Mouse (Mus musculus) lung, postnatal 0 days (tissue): Measurements from ENCODE around the gene Sbf2.

Experiments
- CTCF ChIP-seq: IDR thresholded peaks from 2 replicates; pipeline ENCODE4 v1.5.1; 2016; ENCODE audit warnings: antibody characterized with exemption, mild to moderate bottlenecking
- EP300 ChIP-seq: IDR thresholded peaks from 2 replicates; pipeline ENCODE4 v1.6.1; 2016; ENCODE audit warnings: antibody characterized with exemption, mild to moderate bottlenecking, control low read depth

GRCm38 (mm10) chr7:110629892-110630666 is 15.4 kb upstream of the Sbf2 start:
- TF ChIP-seq EP300 (no peak), CTCF (peak; percentile 98)
